Mouse (Mus musculus) heart, embryonic 13.5 days (tissue): ENCODE data around the gene Il31ra. TPM values are rescaled to one million over a fixed set of nuclear protein-coding genes. Genes with fewer than 3 reads are reported as not detected.

Experiments
- ATAC-seq: fragments of 200-750 bp; cut with Nextera tagmentation; 2 replicates; pipeline ENCODE4 v1.8.0; 2017; ENCODE audit warnings: moderate TSS enrichment; ENCODE audit not compliant: insufficient number of reproducible peaks, low FRiP score, low TSS enrichment; ENCODE audit errors: extremely low read depth
- H3K27ac ChIP-seq: fragments of 300-500 bp; sonication (generic); replicated peaks from 2 replicates; pipeline ENCODE4 v1.5.1; 2015; ENCODE audit warnings: moderate library complexity, mild to moderate bottlenecking, inconsistent platforms
- H3K27me3 ChIP-seq: fragments of 300-500 bp; sonication (generic); replicated peaks from 2 replicates; pipeline ENCODE4 v1.6.1; 2015; ENCODE audit warnings: mild to moderate bottlenecking, inconsistent platforms
- H3K36me3 ChIP-seq: fragments of 300-500 bp; sonication (generic); 2 replicates; pipeline ENCODE4 v1.6.1; 2015; ENCODE audit warnings: mild to moderate bottlenecking, inconsistent platforms
- H3K4me1 ChIP-seq: fragments of 300-500 bp; sonication (generic); 2 replicates; pipeline ENCODE4 v1.6.1; 2015; ENCODE audit warnings: inconsistent platforms
- H3K4me2 ChIP-seq: fragments of 300-500 bp; sonication (generic); 2 replicates; pipeline ENCODE4 v1.6.1; 2015; ENCODE audit warnings: inconsistent platforms, mild to moderate bottlenecking, moderate library complexity
- H3K4me3 ChIP-seq: fragments of 300-500 bp; sonication (generic); 2 replicates; pipeline ENCODE4 v1.5.1; 2015; ENCODE audit warnings: moderate library complexity, mild to moderate bottlenecking, inconsistent platforms
- H3K9ac ChIP-seq: fragments of 300-500 bp; sonication (generic); 2 replicates; pipeline ENCODE4 v1.6.1; 2015; ENCODE audit warnings: inconsistent platforms, mild to moderate bottlenecking, moderate library complexity
- H3K9me3 ChIP-seq: fragments of 300-500 bp; sonication (generic); 2 replicates; pipeline ENCODE4 v1.6.1; 2016; ENCODE audit warnings: inconsistent platforms
- WGBS: fragments of 180-500 bp; shearing (Covaris S2); methylation state at CpG from one replicate; pipeline ENCODE4 v1.1.7; 2015; ENCODE audit warnings: mixed read lengths; 5-methylcytosine and 5-hydroxymethylcytosine counted together
- polyA plus RNA-seq: library from polyadenylated mRNA; unstranded; fragments of >200 nt; fragmentation: Nextera tagmentation; extraction: Ambion mirVana; gene quantifications from 2 replicates; pipeline ENCODE4 v1.2.1, GENCODE M21; 2015

Gene Il31ra
- polyA plus RNA-seq, 1 experiment from 2014 or later = 0.17 TPM

GRCm38 (mm10) chr13:112482525-112482924, 111.6 kb downstream of the Il31ra start:
- Histone ChIP-seq H3K27ac (no peak overlapping the region), H3K4me1 (no peaks in the 10 kb centered on the region), H3K27me3 (no peaks in the 10 kb centered on the region), H3K4me3 (no peak overlapping the region), H3K9me3 (no peaks in the 10 kb centered on the region), H3K9ac (no peak overlapping the region), H3K4me2 (no peak overlapping the region), H3K36me3 (peaks cover 85% of the 10 kb centered on the region)
- ATAC-seq = no peak
- WGBS = 89% methylated on average over 5 of the region's 5 CpGs

GRCm38 (mm10) chr13:112479926-112480325, 114.2 kb downstream of the Il31ra start:
- WGBS = 88% methylated on average over 15 of the region's 15 CpGs
- Histone ChIP-seq H3K4me2 (no peak overlapping the region), H3K9me3 (no peaks in the 10 kb centered on the region)

GRCm38 (mm10) chr13:112479032-112479431, 115.1 kb downstream of the Il31ra start:
- Histone ChIP-seq H3K36me3 (peaks cover 71% of the 10 kb centered on the region), H3K9ac (no peak overlapping the region), H3K27ac (no peak overlapping the region), H3K4me2 (no peak overlapping the region), H3K4me3 (no peak overlapping the region), H3K9me3 (no peaks in the 10 kb centered on the region), H3K4me1 (peaks cover 5% of the 10 kb centered on the region), H3K27me3 (no peaks in the 10 kb centered on the region)
- WGBS = 78% methylated on average over 7 of the region's 7 CpGs
- no peak for ATAC-seq

More at GRCm38 (mm10) chr13:112479926-112480325, 114.2 kb downstream of the Il31ra start:
- no peaks in the 10 kb centered on the region for H3K27me3 ChIP-seq
- no peak for ATAC-seq
- no peak overlapping the region for H3K27ac ChIP-seq
- H3K4me1 ChIP-seq = no peaks in the 10 kb centered on the region
- H3K4me3 ChIP-seq = no peak overlapping the region
- no peak overlapping the region for H3K9ac ChIP-seq
- H3K36me3 ChIP-seq = peaks cover 79% of the 10 kb centered on the region

GRCm38 (mm10) chr13:112473757-112474755, 120.1 kb downstream of the Il31ra start:
- H3K36me3 ChIP-seq = peaks cover 37% of the 10 kb centered on the region
- no peak for ATAC-seq

GRCm38 (mm10) chr13:112472401-112473023, 121.6 kb downstream of the Il31ra start:
- no peak overlapping the region for H3K27ac ChIP-seq
- H3K27me3 ChIP-seq = no peaks in the 10 kb centered on the region
- 83% methylated on average over 19 of the region's 19 CpGs for WGBS
- H3K4me2 ChIP-seq = no peak overlapping the region
- H3K36me3 ChIP-seq = peaks cover 29% of the 10 kb centered on the region
- H3K9me3 ChIP-seq = no peaks in the 10 kb centered on the region
- H3K4me3 ChIP-seq = no peak overlapping the region
- ATAC-seq = no peak
- H3K9ac ChIP-seq = no peak overlapping the region
- H3K4me1 ChIP-seq = peaks cover 50% of the 10 kb centered on the region

More at GRCm38 (mm10) chr13:112473757-112474755, 120.1 kb downstream of the Il31ra start:
- H3K27ac ChIP-seq = no peak overlapping the region
- 67% methylated on average over 21 of the region's 21 CpGs for WGBS
- H3K4me1 ChIP-seq = peaks cover 41% of the 10 kb centered on the region
- H3K4me2 ChIP-seq = no peak overlapping the region
- no peaks in the 10 kb centered on the region for H3K27me3 ChIP-seq
- no peaks in the 10 kb centered on the region for H3K9me3 ChIP-seq
- H3K4me3 ChIP-seq = no peak overlapping the region
- no peak overlapping the region for H3K9ac ChIP-seq

GRCm38 (mm10) chr13:112471201-112471600, 123.0 kb downstream of the Il31ra start:
- H3K27me3 ChIP-seq = no peaks in the 10 kb centered on the region
- H3K27ac ChIP-seq = no peak overlapping the region
- no peaks in the 10 kb centered on the region for H3K9me3 ChIP-seq
- H3K4me1 ChIP-seq = peaks cover 63% of the 10 kb centered on the region
- no peak overlapping the region for H3K4me2 ChIP-seq
- 87% methylated on average over 9 of the region's 9 CpGs for WGBS
- peaks cover 21% of the 10 kb centered on the region for H3K36me3 ChIP-seq
- ATAC-seq = no peak
- H3K4me3 ChIP-seq = no peak overlapping the region
- no peak overlapping the region for H3K9ac ChIP-seq

Other genes with a start within 250 kb of the Il31ra start
- 42.1 TPM in 2 replicates for gene Il6st, start 130.3 kb downstream of the Il31ra start, polyA plus RNA-seq
- 0.64 and 0.79 TPM in 2 replicates for gene Ddx4, start 58.1 kb upstream of the Il31ra start, polyA plus RNA-seq
- 10.3 and 11.5 TPM in 2 replicates for gene Slc38a9, start 66.4 kb upstream of the Il31ra start, polyA plus RNA-seq
- 49.9 and 54.1 TPM in 2 replicates for gene Plpp1, start 206.4 kb upstream of the Il31ra start, polyA plus RNA-seq